Mouse (Mus musculus) erythroblast, embryonic 14.5 days (primary cell): ENCODE results near the gene Pla2g2c.

Source experiments
- GATA1 ChIP-seq: IDR thresholded peaks from 2 replicates; pipeline ENCODE4 v1.6.1; 2012; ENCODE audit warnings: low read length, inconsistent platforms, mixed read lengths
- TAL1 ChIP-seq: IDR thresholded peaks from 3 replicates; pipeline ENCODE4 v1.6.1; 2012; ENCODE audit warnings: low read length, inconsistent platforms, mixed read lengths

- TF ChIP-seq TAL1 = no peak
- no peak for TF ChIP-seq GATA1
Observed at GRCm38 (mm10) chr4:138785721-138786120, 61.1 kb downstream of the Pla2g2c start.
